Mouse (Mus musculus): ENCODE measurements around the gene Mpo. TPM values are rescaled to one million over a fixed set of nuclear protein-coding genes. Genes with fewer than 3 reads are reported as not detected.

Mpo gene
- polyA plus RNA-seq, 1 experiment from 2014 or later, result 2.9 TPM

DNA sequence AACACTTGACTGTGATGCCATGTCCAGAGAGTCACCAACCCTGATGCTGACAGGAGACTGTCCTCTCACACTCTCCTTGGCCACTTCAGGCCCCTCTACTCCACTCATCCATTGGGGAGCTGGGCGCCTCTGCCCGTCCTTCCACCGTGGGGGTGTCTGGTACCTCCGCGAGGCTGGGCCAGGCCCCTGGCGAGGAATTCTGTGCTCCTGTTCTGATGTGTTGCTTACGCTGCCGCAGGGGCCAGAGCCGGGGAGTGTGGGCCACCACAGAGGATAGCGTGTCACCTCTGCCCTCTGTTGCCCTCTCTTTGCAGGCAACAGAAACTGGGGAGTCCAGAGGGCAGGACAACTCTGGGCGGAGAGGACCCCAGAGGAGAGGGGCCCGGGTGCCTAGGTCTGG is 14.5 kb upstream of the Mpo start:
- H3K4me3 ChIP-seq (ENCODE audit: low read length), result peak overlapping the region; percentile 42
- H3K27ac ChIP-seq (ENCODE audit: low read length), result no peak overlapping the region
- ATAC-seq (replicated peaks; ENCODE audit: extremely low read depth, insufficient read depth, low FRiP score), result no peak
- H3K4me1 ChIP-seq (ENCODE audit: control insufficient read depth, insufficient read depth, low read length), result peaks cover 5% of the 10 kb centered on the region; the same call in 1 of the 2 replicates
- peak overlapping the region; percentile 67 for H3K4me2 ChIP-seq (ENCODE audit: low read depth, low read length)
- WGBS, result 42% methylated on average over 12 of the region's 12 CpGs
- H3K36me3 ChIP-seq (ENCODE audit: control insufficient read depth, insufficient read depth), result no peaks in the 10 kb centered on the region
- H3K9me3 ChIP-seq (replicated peaks; ENCODE audit: control insufficient read depth, low read length), result no peaks in the 10 kb centered on the region
- H3K27me3 ChIP-seq (ENCODE audit: control insufficient read depth, insufficient read depth, low read length), result peaks cover 13% of the 10 kb centered on the region; the same call in 1 of the 2 replicates
- H3K9ac ChIP-seq (ENCODE audit: low read length), result 0 out of 2 replicates have a peak overlapping the region, but pooled peaks have one; percentile 33

GRCm38 (mm10) chr11:87779392-87779791 is 14.0 kb upstream of the Mpo start:
- H3K27ac ChIP-seq (ENCODE audit: low read length), result no peak overlapping the region

GRCm38 (mm10) chr11:87780130-87780529 is 13.3 kb upstream of the Mpo start:
- no peak for ATAC-seq (replicated peaks; ENCODE audit: extremely low read depth, insufficient read depth, low FRiP score)
- Histone ChIP-seq H3K4me2 (ENCODE audit: low read depth, low read length) (no peak overlapping the region), H3K27me3 (ENCODE audit: control insufficient read depth, insufficient read depth, low read length) (peaks cover 13% of the 10 kb centered on the region; the same call in 1 of the 2 replicates), H3K4me1 (ENCODE audit: control insufficient read depth, insufficient read depth, low read length) (peaks cover 5% of the 10 kb centered on the region; the same call in 1 of the 2 replicates), H3K27ac (ENCODE audit: low read length) (no peak overlapping the region), H3K9ac (ENCODE audit: low read length) (no peak overlapping the region), H3K4me3 (ENCODE audit: low read length) (no peak overlapping the region), H3K36me3 (ENCODE audit: control insufficient read depth, insufficient read depth) (no peaks in the 10 kb centered on the region), H3K9me3 (replicated peaks; ENCODE audit: control insufficient read depth, low read length) (no peaks in the 10 kb centered on the region)
- WGBS, result 75% methylated on average over 8 of the region's 8 CpGs

More at GRCm38 (mm10) chr11:87779392-87779791, 14.0 kb upstream of the Mpo start:
- Histone ChIP-seq H3K4me1 (ENCODE audit: control insufficient read depth, insufficient read depth, low read length) (peaks cover 5% of the 10 kb centered on the region; the same call in 1 of the 2 replicates), H3K27me3 (ENCODE audit: control insufficient read depth, insufficient read depth, low read length) (peaks cover 13% of the 10 kb centered on the region; the same call in 1 of the 2 replicates), H3K9me3 (replicated peaks; ENCODE audit: control insufficient read depth, low read length) (no peaks in the 10 kb centered on the region), H3K4me3 (ENCODE audit: low read length) (no peak overlapping the region), H3K4me2 (ENCODE audit: low read depth, low read length) (no peak overlapping the region), H3K36me3 (ENCODE audit: control insufficient read depth, insufficient read depth) (no peaks in the 10 kb centered on the region), H3K9ac (ENCODE audit: low read length) (no peak overlapping the region)
- ATAC-seq (replicated peaks; ENCODE audit: extremely low read depth, insufficient read depth, low FRiP score), result no peak
- 82% methylated on average over 4 of the region's 4 CpGs for WGBS

GRCm38 (mm10) chr11:87790088-87790487 is 3.3 kb upstream of the Mpo start:
- Histone ChIP-seq H3K9me3 (replicated peaks; ENCODE audit: control insufficient read depth, low read length) (no peaks in the 10 kb centered on the region), H3K4me1 (ENCODE audit: control insufficient read depth, insufficient read depth, low read length) (no peaks in the 10 kb centered on the region), H3K4me2 (ENCODE audit: low read depth, low read length) (no peak overlapping the region), H3K9ac (ENCODE audit: low read length) (no peak overlapping the region), H3K36me3 (ENCODE audit: control insufficient read depth, insufficient read depth) (no peaks in the 10 kb centered on the region), H3K27ac (ENCODE audit: low read length) (no peak overlapping the region), H3K27me3 (ENCODE audit: control insufficient read depth, insufficient read depth, low read length) (no peaks in the 10 kb centered on the region), H3K4me3 (ENCODE audit: low read length) (no peak overlapping the region)
- no peak for ATAC-seq (replicated peaks; ENCODE audit: extremely low read depth, insufficient read depth, low FRiP score)
- WGBS, result 73% methylated on average over 6 of the region's 6 CpGs

DNA sequence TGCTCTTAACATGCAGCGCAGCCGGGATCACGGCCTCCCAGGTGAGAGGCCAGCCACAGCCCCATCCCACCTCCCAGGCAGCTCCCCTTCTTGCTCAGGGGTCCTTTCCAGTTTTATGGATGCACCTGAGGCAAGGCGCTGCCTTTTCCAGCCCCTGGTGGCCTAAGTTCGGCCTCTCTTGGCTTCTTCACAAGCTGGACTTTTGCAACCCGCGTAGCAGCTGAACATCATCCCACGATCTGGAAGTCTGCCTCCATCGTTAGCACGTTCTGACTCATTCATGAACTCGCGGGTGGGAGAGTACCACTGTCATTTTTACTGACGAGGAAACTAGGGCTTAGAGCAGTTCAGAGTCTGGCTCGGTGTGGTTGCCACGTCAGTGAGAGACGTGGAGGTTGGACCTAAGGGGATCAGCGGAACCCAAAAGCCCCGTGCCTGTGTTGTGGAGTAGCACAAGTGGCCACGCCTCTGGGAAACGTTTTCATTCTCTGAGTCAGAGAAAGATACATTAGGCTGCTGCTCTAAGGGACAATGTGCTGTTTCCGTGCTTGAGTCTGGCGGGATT is 8.4 kb downstream of the Mpo start:
- no peaks in the 10 kb centered on the region for H3K36me3 ChIP-seq (ENCODE audit: control insufficient read depth, insufficient read depth)
- H3K4me2 ChIP-seq (ENCODE audit: low read depth, low read length), result no peak overlapping the region
- no peaks in the 10 kb centered on the region for H3K4me1 ChIP-seq (ENCODE audit: control insufficient read depth, insufficient read depth, low read length)
- no peak overlapping the region for H3K4me3 ChIP-seq (ENCODE audit: low read length)
- no peak for ATAC-seq (replicated peaks; ENCODE audit: extremely low read depth, insufficient read depth, low FRiP score)
- H3K9ac ChIP-seq (ENCODE audit: low read length), result no peak overlapping the region
- no peaks in the 10 kb centered on the region for H3K9me3 ChIP-seq (replicated peaks; ENCODE audit: control insufficient read depth, low read length)
- no peak overlapping the region for H3K27ac ChIP-seq (ENCODE audit: low read length)
- peaks cover 2% of the 10 kb centered on the region; the same call in 1 of the 2 replicates for H3K27me3 ChIP-seq (ENCODE audit: control insufficient read depth, insufficient read depth, low read length)
- WGBS, result 76% methylated on average over 22 of the region's 22 CpGs

GRCm38 (mm10) chr11:87802621-87803020 is 9.2 kb downstream of the Mpo start:
- H3K36me3 ChIP-seq (ENCODE audit: control insufficient read depth, insufficient read depth), result no peaks in the 10 kb centered on the region
- no peaks in the 10 kb centered on the region for H3K4me1 ChIP-seq (ENCODE audit: control insufficient read depth, insufficient read depth, low read length)
- H3K4me3 ChIP-seq (ENCODE audit: low read length), result no peak overlapping the region
- no peaks in the 10 kb centered on the region for H3K27me3 ChIP-seq (ENCODE audit: control insufficient read depth, insufficient read depth, low read length)
- no peak overlapping the region for H3K4me2 ChIP-seq (ENCODE audit: low read depth, low read length)
- no peaks in the 10 kb centered on the region for H3K9me3 ChIP-seq (replicated peaks; ENCODE audit: control insufficient read depth, low read length)
- no peak overlapping the region for H3K27ac ChIP-seq (ENCODE audit: low read length)
- H3K9ac ChIP-seq (ENCODE audit: low read length), result no peak overlapping the region
- no peak for ATAC-seq (replicated peaks; ENCODE audit: extremely low read depth, insufficient read depth, low FRiP score)
- WGBS, result 41% methylated on average over 14 of the region's 14 CpGs

GRCm38 (mm10) chr11:87805448-87805847 is 12.1 kb downstream of the Mpo start:
- Histone ChIP-seq H3K36me3 (ENCODE audit: control insufficient read depth, insufficient read depth) (no peaks in the 10 kb centered on the region), H3K27me3 (ENCODE audit: control insufficient read depth, insufficient read depth, low read length) (no peaks in the 10 kb centered on the region; the same call in 1 of the 2 replicates), H3K4me3 (ENCODE audit: low read length) (no peak overlapping the region), H3K9me3 (replicated peaks; ENCODE audit: control insufficient read depth, low read length) (no peaks in the 10 kb centered on the region), H3K4me1 (ENCODE audit: control insufficient read depth, insufficient read depth, low read length) (no peaks in the 10 kb centered on the region), H3K9ac (ENCODE audit: low read length) (no peak overlapping the region), H3K27ac (ENCODE audit: low read length) (no peak overlapping the region), H3K4me2 (ENCODE audit: low read depth, low read length) (no peak overlapping the region)
- no peak for ATAC-seq (replicated peaks; ENCODE audit: extremely low read depth, insufficient read depth, low FRiP score)
- WGBS, result 61% methylated on average over 1 of the region's 1 CpGs

DNA sequence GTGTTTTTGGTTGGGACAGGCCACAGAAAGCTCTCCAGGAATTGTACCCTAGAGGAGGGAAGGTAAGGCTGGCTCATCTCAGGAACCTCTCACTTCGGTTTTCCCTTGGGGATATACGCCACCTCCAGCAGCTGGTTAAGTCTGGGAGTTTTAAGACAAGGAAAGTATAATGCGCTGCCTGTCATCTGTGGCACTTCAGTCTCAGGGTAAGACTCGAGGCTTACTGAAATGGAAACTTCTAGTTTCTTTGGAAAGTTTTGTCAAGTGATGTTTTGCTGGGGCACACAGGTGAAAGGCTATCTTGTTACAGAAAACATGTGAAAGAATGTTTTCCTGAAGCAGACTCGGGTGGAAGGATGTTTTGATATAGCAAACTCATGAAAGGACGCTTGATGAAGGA is 14.1 kb downstream of the Mpo start:
- Histone ChIP-seq H3K9ac (ENCODE audit: low read length) (no peak overlapping the region), H3K27me3 (ENCODE audit: control insufficient read depth, insufficient read depth, low read length) (no peaks in the 10 kb centered on the region; the same call in 1 of the 2 replicates), H3K36me3 (ENCODE audit: control insufficient read depth, insufficient read depth) (no peaks in the 10 kb centered on the region), H3K9me3 (replicated peaks; ENCODE audit: control insufficient read depth, low read length) (no peaks in the 10 kb centered on the region), H3K27ac (ENCODE audit: low read length) (no peak overlapping the region), H3K4me2 (ENCODE audit: low read depth, low read length) (no peak overlapping the region), H3K4me3 (ENCODE audit: low read length) (no peak overlapping the region), H3K4me1 (ENCODE audit: control insufficient read depth, insufficient read depth, low read length) (no peaks in the 10 kb centered on the region)
- WGBS, result 73% methylated on average over 6 of the region's 6 CpGs
- ATAC-seq (replicated peaks; ENCODE audit: extremely low read depth, insufficient read depth, low FRiP score), result no peak

- H3K4me2 ChIP-seq (ENCODE audit: low read depth, low read length), result no peak overlapping the region
- H3K36me3 ChIP-seq (ENCODE audit: control insufficient read depth, insufficient read depth), result no peaks in the 10 kb centered on the region
- no peaks in the 10 kb centered on the region; the same call in 1 of the 2 replicates for H3K27me3 ChIP-seq (ENCODE audit: control insufficient read depth, insufficient read depth, low read length)
- no peak overlapping the region for H3K4me3 ChIP-seq (ENCODE audit: low read length)
- no peaks in the 10 kb centered on the region for H3K4me1 ChIP-seq (ENCODE audit: control insufficient read depth, insufficient read depth, low read length)
- H3K27ac ChIP-seq (ENCODE audit: low read length), result no peak overlapping the region
- no peak for ATAC-seq (replicated peaks; ENCODE audit: extremely low read depth, insufficient read depth, low FRiP score)
- no peaks in the 10 kb centered on the region for H3K9me3 ChIP-seq (replicated peaks; ENCODE audit: control insufficient read depth, low read length)
- 65% methylated on average over 7 of the region's 7 CpGs for WGBS
- no peak overlapping the region for H3K9ac ChIP-seq (ENCODE audit: low read length)
Observed at GRCm38 (mm10) chr11:87808236-87808635, 14.9 kb downstream of the Mpo start.

Measured in heart, embryonic 16.5 days (tissue).